Mouse (Mus musculus): ENCODE measurements around the gene Hsd3b7.

DNA sequence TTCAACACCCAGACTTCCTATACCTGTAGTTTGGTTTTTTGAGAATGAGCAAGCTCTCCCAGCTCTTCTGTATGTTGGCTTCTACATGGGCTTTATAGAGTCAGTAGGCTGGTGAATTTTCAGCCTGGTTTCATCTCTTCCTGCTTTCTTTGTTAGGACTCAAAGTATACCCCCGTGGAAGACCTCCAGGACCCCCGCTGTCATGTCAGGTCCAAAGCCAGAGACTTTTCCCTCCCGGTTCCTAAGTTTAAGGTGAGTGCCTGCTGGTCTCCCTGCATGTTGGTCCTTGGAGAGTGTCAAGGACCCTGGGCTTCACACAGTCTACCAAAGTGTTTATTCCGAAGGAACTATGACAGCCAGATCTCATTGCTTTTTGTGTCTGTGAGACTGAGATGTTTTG is 22.1 kb upstream of the Hsd3b7 start:
- TF ChIP-seq CTCF (IDR thresholded peaks at IDR 0.05; ENCODE audit: low read depth) (no peak), EP300 (IDR thresholded peaks at IDR 0.05; ENCODE audit: low read depth) (no peak)
